Mouse (Mus musculus): Measurements from ENCODE around the gene Scp2. TPM values are rescaled to one million over a fixed set of nuclear protein-coding genes. Genes with fewer than 3 reads are reported as not detected.

Gene Scp2
- total and polyA plus RNA-seq, 3 experiments: 65.8 to 84.4 TPM; not detected in 1

DNA sequence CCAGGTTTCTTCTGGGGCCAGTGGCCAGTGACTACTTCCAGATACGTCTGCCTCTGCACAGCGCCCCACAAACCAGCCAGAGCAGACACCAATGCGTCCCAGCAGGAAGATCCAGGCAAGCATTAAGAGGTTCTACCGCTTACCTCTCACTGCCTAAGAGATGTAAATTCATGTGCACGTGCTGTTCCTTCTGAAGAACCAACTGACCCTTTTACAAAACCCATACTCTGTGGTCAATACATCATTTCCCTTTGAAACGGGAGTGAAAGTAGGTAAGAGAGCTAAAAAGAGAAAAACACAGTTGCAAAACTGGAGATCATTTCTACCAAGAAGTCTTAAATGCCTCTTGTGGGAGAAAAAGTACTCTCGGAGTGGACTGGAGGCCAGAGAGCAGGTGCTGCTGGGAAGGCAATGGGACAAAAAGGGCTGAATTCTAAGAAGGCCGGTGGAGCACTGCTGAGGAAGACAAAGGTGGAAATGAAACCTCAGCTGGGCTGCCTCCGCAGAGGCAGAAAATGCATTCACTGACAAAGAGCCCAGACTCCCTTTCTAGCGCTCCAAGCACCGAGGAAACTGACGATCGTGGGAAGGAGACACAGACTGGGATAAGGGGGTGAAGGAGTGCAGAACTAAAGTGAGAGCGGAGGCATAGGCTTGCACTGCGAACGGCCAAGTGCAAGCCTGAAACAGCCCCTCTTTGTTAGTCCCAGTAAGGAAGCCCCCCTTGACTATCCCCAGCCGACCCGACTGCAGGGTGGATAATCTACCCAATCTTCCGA is 85.0 kb downstream of the Scp2 start:
- Histone ChIP-seq H3K79me2 (ENCODE audit: control insufficient read depth, insufficient read depth, low read length, poor library complexity) (no peaks in the 10 kb centered on the region), H3K9me3 (replicated peaks; ENCODE audit: insufficient read depth, low read length) (no peaks in the 10 kb centered on the region), H3K9ac (ENCODE audit: control insufficient read depth, low read depth, low read length, poor library complexity, severe bottlenecking) (no peak overlapping the region), H3K36me3 (ENCODE audit: control insufficient read depth in 1 of 2, insufficient read depth in 2 of 2, low read length in 2 of 2) (peaks cover 0 to 2% of the 10 kb centered on the region in 2 experiments; a peak in 2 of 4 replicates), H3K27ac (ENCODE audit: control insufficient read depth, low read depth, low read length) (no peak overlapping the region), H3K4me3 (ENCODE audit: control insufficient read depth in 1 of 2, insufficient read depth in 1 of 2, low read depth in 2 of 2, low read length in 2 of 2) (no peak overlapping the region), H3K4me1 (ENCODE audit: control insufficient read depth in 1 of 2, insufficient read depth in 2 of 2, low read length in 2 of 2) (no peaks in the 10 kb centered on the region), H3K27me3 (ENCODE audit: control insufficient read depth in 1 of 2, insufficient read depth in 2 of 2, low read length in 2 of 2) (no peaks in the 10 kb centered on the region)
- DNase-seq (ENCODE audit: low read depth, low spot score): no peak
- TF ChIP-seq HCFC1 (IDR thresholded peaks at IDR 0.05; ENCODE audit: low read depth, low read length) (no peak), TCF12 (IDR thresholded peaks at IDR 0.05; ENCODE audit: low read depth, low read length) (no peak), USF1 (IDR thresholded peaks at IDR 0.05; ENCODE audit: low read depth, low read length) (no peak), NELFE (IDR thresholded peaks at IDR 0.05; ENCODE audit: low read depth, low read length) (no peak), SMC3 (IDR thresholded peaks at IDR 0.05; ENCODE audit: low read depth, low read length) (no peak), MEF2A (IDR thresholded peaks at IDR 0.05; ENCODE audit: extremely low read depth, insufficient replicate concordance, low read depth, low read length, poor library complexity, severe bottlenecking) (no peak), ZNF384 (IDR thresholded peaks at IDR 0.05; ENCODE audit: low read depth, low read length) (no peak), GATA1 (IDR thresholded peaks at IDR 0.05; ENCODE audit: low read depth, low read length) (no peak), POLR2A (IDR thresholded peaks at IDR 0.05; ENCODE audit: control insufficient read depth in 1 of 2, insufficient read depth in 1 of 2, low read depth in 1 of 2, low read length in 2 of 2, poor library complexity in 1 of 2) (no peak), UBTF (IDR thresholded peaks at IDR 0.05; ENCODE audit: borderline replicate concordance, insufficient read depth, low read depth, low read length) (no peak), BHLHE40 (IDR thresholded peaks at IDR 0.05; ENCODE audit: borderline replicate concordance, low read depth, low read length) (no peak), JUND (IDR thresholded peaks at IDR 0.05; ENCODE audit: low read depth, low read length) (no peak), MAZ (IDR thresholded peaks at IDR 0.05; ENCODE audit: low read depth, low read length) (no peak), ZKSCAN1 (IDR thresholded peaks at IDR 0.05; ENCODE audit: low read depth, low read length) (no peak), CTCF (IDR thresholded peaks at IDR 0.05 in 2 of 3, conservative IDR thresholded peaks at IDR 0.05 in 1 of 3; ENCODE audit: control insufficient read depth in 1 of 3, insufficient read depth in 1 of 3, low read depth in 2 of 3, low read length in 3 of 3, poor library complexity in 1 of 3, severe bottlenecking in 1 of 3) (no peak), CHD1 (IDR thresholded peaks at IDR 0.05; ENCODE audit: low read depth, low read length) (no peak)

DNA sequence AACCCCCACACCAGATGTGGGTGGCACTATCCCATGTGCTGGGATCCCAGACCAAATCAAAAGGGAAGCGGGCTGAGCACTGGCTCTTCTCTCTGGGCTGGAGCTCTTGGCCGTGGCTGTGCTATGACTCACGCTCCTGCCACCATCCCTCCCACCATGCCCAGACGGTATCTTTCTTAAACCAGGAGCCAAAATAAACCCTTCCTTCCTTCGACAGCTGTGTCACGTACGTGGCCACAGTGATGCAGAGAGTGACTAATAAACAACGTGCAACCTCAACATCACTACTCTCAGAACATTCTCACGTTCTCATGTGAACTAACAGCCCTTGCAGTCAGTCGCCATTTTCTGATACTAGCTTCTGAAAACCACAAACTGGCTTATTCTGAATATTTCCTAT is 86.6 kb downstream of the Scp2 start:
- no peaks in the 10 kb centered on the region for H3K79me2 ChIP-seq (ENCODE audit: control insufficient read depth, insufficient read depth, low read length, poor library complexity)
- no peak for DNase-seq (ENCODE audit: low read depth, low spot score)
- no peak overlapping the region for H3K9ac ChIP-seq (ENCODE audit: control insufficient read depth, low read depth, low read length, poor library complexity, severe bottlenecking)
- TF ChIP-seq POLR2A (IDR thresholded peaks at IDR 0.05; ENCODE audit: control insufficient read depth in 1 of 2, insufficient read depth in 1 of 2, low read depth in 1 of 2, low read length in 2 of 2, poor library complexity in 1 of 2): no peak
- no peak for TF ChIP-seq ZNF384 (IDR thresholded peaks at IDR 0.05; ENCODE audit: low read depth, low read length)
- TF ChIP-seq TBP (IDR thresholded peaks at IDR 0.05; ENCODE audit: low read depth, low read length): no peak
- no peak for TF ChIP-seq POLR2AphosphoS2 (IDR thresholded peaks at IDR 0.05; ENCODE audit: low read length)
- TF ChIP-seq NELFE (IDR thresholded peaks at IDR 0.05; ENCODE audit: low read depth, low read length): no peak
- TF ChIP-seq MAFK (IDR thresholded peaks at IDR 0.05; ENCODE audit: borderline replicate concordance, low read depth, low read length): no peak
- no peak for TF ChIP-seq TAL1 (IDR thresholded peaks at IDR 0.05; ENCODE audit: low read length)
- no peak for TF ChIP-seq ZKSCAN1 (IDR thresholded peaks at IDR 0.05; ENCODE audit: low read depth, low read length)
- TF ChIP-seq JUND (IDR thresholded peaks at IDR 0.05; ENCODE audit: low read depth, low read length): no peak
- TF ChIP-seq USF1 (IDR thresholded peaks at IDR 0.05; ENCODE audit: low read depth, low read length): no peak
- no peak for TF ChIP-seq USF2 (IDR thresholded peaks at IDR 0.05; ENCODE audit: borderline replicate concordance in 1 of 2, insufficient read depth in 1 of 2, low read depth in 1 of 2, low read length in 2 of 2)
- TF ChIP-seq GATA1 (IDR thresholded peaks at IDR 0.05; ENCODE audit: low read depth, low read length): no peak
- no peak for TF ChIP-seq RAD21 (IDR thresholded peaks at IDR 0.05; ENCODE audit: low read depth, low read length)
- no peak for TF ChIP-seq CHD1 (IDR thresholded peaks at IDR 0.05; ENCODE audit: low read depth, low read length)
- no peak for TF ChIP-seq MAZ (IDR thresholded peaks at IDR 0.05; ENCODE audit: low read depth, low read length)
- TF ChIP-seq POLR2AphosphoS5 (IDR thresholded peaks at IDR 0.05; ENCODE audit: borderline replicate concordance, low read depth, low read length): no peak
- H3K27ac ChIP-seq (ENCODE audit: control insufficient read depth, low read depth, low read length): no peak overlapping the region
- H3K9me3 ChIP-seq (replicated peaks; ENCODE audit: insufficient read depth, low read length): no peaks in the 10 kb centered on the region
- peaks cover 0 to 3% of the 10 kb centered on the region in 2 experiments; a peak in 2 of 4 replicates for H3K36me3 ChIP-seq (ENCODE audit: control insufficient read depth in 1 of 2, insufficient read depth in 2 of 2, low read length in 2 of 2)
- H3K4me1 ChIP-seq (ENCODE audit: control insufficient read depth in 1 of 2, insufficient read depth in 2 of 2, low read length in 2 of 2): no peaks in the 10 kb centered on the region
- H3K4me3 ChIP-seq (ENCODE audit: control insufficient read depth in 1 of 2, insufficient read depth in 1 of 2, low read depth in 2 of 2, low read length in 2 of 2): no peak overlapping the region
- no peaks in the 10 kb centered on the region for H3K27me3 ChIP-seq (ENCODE audit: control insufficient read depth in 1 of 2, insufficient read depth in 2 of 2, low read length in 2 of 2)

All from MEL (cell line).